Mouse (Mus musculus) limb, embryonic 13.5 days (tissue): Measurements from ENCODE around the gene Acin1. TPM values are rescaled to one million over a fixed set of nuclear protein-coding genes. Genes with fewer than 3 reads are reported as not detected.

ENCODE experiments used
- ATAC-seq: fragments of 200-750 bp; cut with Nextera tagmentation; 2 replicates; pipeline ENCODE4 v1.8.0; 2017; ENCODE audit warnings: low read depth, moderate number of reproducible peaks, moderate TSS enrichment; ENCODE audit not compliant: low FRiP score
- H3K27ac ChIP-seq: fragments of 300-500 bp; sonication (generic); 2 replicates; pipeline ENCODE4 v1.5.1; 2015; ENCODE audit warnings: inconsistent platforms, mild to moderate bottlenecking, moderate library complexity
- H3K27me3 ChIP-seq: fragments of 300-500 bp; sonication (generic); 2 replicates; pipeline ENCODE4 v1.6.1; 2015; ENCODE audit warnings: mild to moderate bottlenecking, inconsistent platforms
- H3K36me3 ChIP-seq: fragments of 300-500 bp; sonication (generic); 2 replicates; pipeline ENCODE4 v1.6.1; 2015; ENCODE audit warnings: inconsistent platforms, mild to moderate bottlenecking, moderate library complexity
- H3K4me1 ChIP-seq: fragments of 300-500 bp; sonication (generic); 2 replicates; pipeline ENCODE4 v1.6.1; 2015; ENCODE audit warnings: inconsistent platforms
- H3K4me2 ChIP-seq: fragments of 300-500 bp; sonication (generic); replicated peaks from 2 replicates; pipeline ENCODE4 v1.6.1; 2015; ENCODE audit warnings: inconsistent platforms, mild to moderate bottlenecking, moderate library complexity
- H3K4me3 ChIP-seq: fragments of 300-500 bp; sonication (generic); 2 replicates; pipeline ENCODE4 v1.5.1; 2015; ENCODE audit warnings: moderate library complexity, mild to moderate bottlenecking, inconsistent platforms
- H3K9ac ChIP-seq: fragments of 300-500 bp; sonication (generic); 2 replicates; pipeline ENCODE4 v1.6.1; 2015; ENCODE audit warnings: mild to moderate bottlenecking, inconsistent platforms
- H3K9me3 ChIP-seq: fragments of 300-500 bp; sonication (generic); 2 replicates; pipeline ENCODE4 v1.6.1; 2016; ENCODE audit warnings: inconsistent platforms
- WGBS: fragments of 180-500 bp; shearing (Covaris S2); methylation state at CpG from one replicate; pipeline ENCODE4 v1.1.7; 2015; 5-methylcytosine and 5-hydroxymethylcytosine counted together
- polyA plus RNA-seq: library from polyadenylated mRNA; unstranded; fragments of >200 nt; fragmentation: Nextera tagmentation; extraction: Ambion mirVana; gene quantifications from 2 replicates; pipeline ENCODE4 v1.2.1, GENCODE M21; 2015

The Acin1 gene
- polyA plus RNA-seq, 1 experiment from 2014 or later, result 166 TPM

DNA sequence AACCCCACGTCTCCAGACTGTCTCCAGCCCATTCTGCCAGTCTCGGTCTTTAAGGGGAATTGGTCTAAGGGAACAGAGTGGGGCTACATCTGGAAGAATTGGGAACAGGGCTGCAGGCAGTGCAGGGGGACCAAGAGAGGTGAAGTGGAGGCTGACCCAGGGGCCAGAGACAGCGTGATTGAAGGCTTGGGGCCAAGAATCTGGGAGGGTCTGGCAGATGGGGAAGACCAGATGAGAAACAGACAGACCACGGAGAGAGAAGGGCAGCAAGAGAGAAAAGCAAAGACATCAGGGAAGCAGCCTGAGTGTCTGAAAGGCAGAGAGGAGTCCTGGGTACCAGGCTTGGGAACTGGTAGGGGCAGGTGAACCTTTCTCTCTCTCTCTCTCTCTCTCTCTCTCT is 46.6 kb downstream of the Acin1 start:
- Histone ChIP-seq H3K9me3 (no peaks in the 10 kb centered on the region), H3K27ac (no peak overlapping the region), H3K4me3 (peak overlapping the region; percentile 76), H3K4me2 (peak overlapping the region; percentile 93), H3K4me1 (peaks cover 16% of the 10 kb centered on the region), H3K27me3 (no peaks in the 10 kb centered on the region), H3K36me3 (peaks cover 71% of the 10 kb centered on the region), H3K9ac (peak overlapping the region; percentile 91)
- WGBS, result 11% methylated on average over 4 of the region's 4 CpGs
- no peak for ATAC-seq

DNA sequence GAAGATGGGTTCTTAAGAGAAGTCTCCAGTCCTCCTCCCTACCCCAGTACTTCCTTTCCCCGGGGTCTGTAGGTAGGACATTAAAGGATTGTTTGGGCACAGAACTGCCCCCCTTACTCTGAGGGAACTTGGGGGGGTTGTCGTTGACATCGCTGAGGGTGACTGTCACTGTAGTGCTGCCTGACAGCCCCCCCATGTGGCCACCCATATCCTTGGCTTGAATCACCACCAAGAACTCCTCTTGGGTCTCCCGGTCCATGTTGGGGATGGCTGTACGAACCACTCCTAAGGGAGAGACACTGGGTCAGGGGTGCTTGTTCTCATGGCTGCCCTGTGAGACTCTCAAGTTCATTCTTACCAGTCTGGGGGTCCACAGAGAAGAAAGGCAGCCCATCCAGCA is 48.5 kb downstream of the Acin1 start:
- H3K27ac ChIP-seq, result no peak overlapping the region
- peaks cover 16% of the 10 kb centered on the region for H3K4me1 ChIP-seq
- no peak for ATAC-seq
- H3K36me3 ChIP-seq, result peaks cover 65% of the 10 kb centered on the region
- H3K4me2 ChIP-seq, result no peak overlapping the region
- no peak overlapping the region for H3K4me3 ChIP-seq
- H3K9me3 ChIP-seq, result no peaks in the 10 kb centered on the region
- no peak overlapping the region for H3K9ac ChIP-seq
- H3K27me3 ChIP-seq, result no peaks in the 10 kb centered on the region
- 76% methylated on average over 5 of the region's 5 CpGs for WGBS

- H3K27ac ChIP-seq, result no peak overlapping the region
- H3K4me3 ChIP-seq, result no peak overlapping the region
- WGBS, result 52% methylated on average over 8 of the region's 8 CpGs
- H3K9ac ChIP-seq, result no peak overlapping the region
- H3K9me3 ChIP-seq, result no peaks in the 10 kb centered on the region
- H3K27me3 ChIP-seq, result no peaks in the 10 kb centered on the region
- H3K4me2 ChIP-seq, result no peak overlapping the region
- H3K4me1 ChIP-seq, result peaks cover 16% of the 10 kb centered on the region
- no peak for ATAC-seq
- H3K36me3 ChIP-seq, result peaks cover 66% of the 10 kb centered on the region
Observed at GRCm38 (mm10) chr14:54636954-54637353, 49.8 kb downstream of the Acin1 start.

- Histone ChIP-seq H3K9me3 (no peaks in the 10 kb centered on the region), H3K27me3 (no peaks in the 10 kb centered on the region), H3K27ac (no peak overlapping the region), H3K4me2 (no peak overlapping the region), H3K4me3 (no peak overlapping the region), H3K36me3 (peaks cover 82% of the 10 kb centered on the region), H3K4me1 (peaks cover 3% of the 10 kb centered on the region), H3K9ac (no peak overlapping the region)
- no peak for ATAC-seq
- WGBS, result 80% methylated on average over 4 of the region's 4 CpGs
Observed at GRCm38 (mm10) chr14:54634182-54634581, 52.5 kb downstream of the Acin1 start.

- peaks cover 63% of the 10 kb centered on the region for H3K36me3 ChIP-seq
- no peak overlapping the region for H3K9ac ChIP-seq
- no peaks in the 10 kb centered on the region for H3K9me3 ChIP-seq
- H3K4me1 ChIP-seq, result no peaks in the 10 kb centered on the region
- 93% methylated on average over 37 of the region's 37 CpGs for WGBS
- no peak overlapping the region for H3K27ac ChIP-seq
- ATAC-seq, result no peak
- H3K4me2 ChIP-seq, result no peak overlapping the region
- no peaks in the 10 kb centered on the region for H3K27me3 ChIP-seq
- H3K4me3 ChIP-seq, result no peak overlapping the region
Observed at GRCm38 (mm10) chr14:54632252-54632651, 54.5 kb downstream of the Acin1 start.

DNA sequence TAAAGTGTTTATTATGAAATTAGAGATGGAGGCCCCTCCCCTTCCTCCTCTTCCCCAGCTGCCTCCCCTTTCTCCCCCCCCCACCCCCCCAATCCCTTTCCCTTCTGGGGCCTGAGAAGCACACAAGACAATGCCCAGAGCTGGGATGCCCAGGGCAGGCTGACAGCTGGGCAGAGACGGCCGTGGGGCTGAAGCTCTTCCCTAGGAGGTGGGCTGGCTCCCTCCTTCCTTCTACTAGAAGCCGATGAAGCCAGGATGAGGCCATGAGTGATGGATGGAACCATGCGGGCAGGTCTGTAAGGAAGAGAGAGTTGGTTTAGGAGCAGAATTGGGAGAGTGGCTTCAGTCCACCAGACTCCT is 55.5 kb downstream of the Acin1 start:
- Histone ChIP-seq H3K4me2 (0 out of 2 replicates have a peak overlapping the region, but pooled peaks have one; percentile 11), H3K27ac (peak overlapping the region; percentile 44; the same call in 1 of the 2 replicates), H3K9me3 (no peaks in the 10 kb centered on the region), H3K9ac (no peak overlapping the region), H3K36me3 (peaks cover 52% of the 10 kb centered on the region), H3K4me1 (no peaks in the 10 kb centered on the region), H3K4me3 (no peak overlapping the region), H3K27me3 (no peaks in the 10 kb centered on the region)
- no peak for ATAC-seq
- 71% methylated on average over 4 of the region's 4 CpGs for WGBS

DNA sequence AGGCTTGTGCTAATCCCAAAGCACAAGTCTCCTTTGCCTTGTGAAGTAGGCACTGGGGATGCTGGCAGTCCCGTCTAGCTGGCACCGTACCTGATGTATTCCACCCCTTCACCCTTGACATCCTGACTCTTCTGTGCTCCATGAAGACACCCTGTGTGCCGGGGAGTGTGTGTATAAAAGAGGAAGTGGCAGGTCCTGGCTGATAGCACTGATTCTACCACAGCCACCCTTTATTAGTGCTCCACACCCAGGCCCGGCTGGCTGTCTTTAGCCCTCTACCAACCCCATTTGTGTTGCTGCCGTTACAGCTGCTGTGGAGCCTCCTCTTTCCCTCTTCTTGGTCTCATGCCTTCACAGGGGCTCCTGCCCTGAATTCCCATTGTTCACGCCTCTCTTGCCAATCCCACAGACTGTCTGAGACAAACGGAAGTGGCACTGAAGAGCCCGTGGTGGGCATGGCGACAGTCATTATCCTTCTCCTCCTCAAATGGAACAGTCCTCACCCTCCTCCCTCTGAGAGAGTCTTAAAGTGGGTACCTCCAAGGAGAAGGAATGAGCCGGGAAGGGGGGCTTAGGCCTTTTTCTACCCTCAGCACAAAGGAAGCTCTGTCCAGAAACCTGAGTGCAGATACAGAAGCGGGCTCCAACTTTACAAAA is 56.0 kb downstream of the Acin1 start:
- Histone ChIP-seq H3K9ac (no peak overlapping the region; the same call in 1 of the 2 replicates), H3K36me3 (peaks cover 47% of the 10 kb centered on the region), H3K4me3 (no peak overlapping the region), H3K9me3 (no peaks in the 10 kb centered on the region), H3K4me2 (no peak overlapping the region), H3K27me3 (no peaks in the 10 kb centered on the region), H3K4me1 (no peaks in the 10 kb centered on the region), H3K27ac (peak overlapping the region; percentile 70)
- WGBS, result 77% methylated on average over 11 of the region's 11 CpGs
- ATAC-seq, result no peak

DNA sequence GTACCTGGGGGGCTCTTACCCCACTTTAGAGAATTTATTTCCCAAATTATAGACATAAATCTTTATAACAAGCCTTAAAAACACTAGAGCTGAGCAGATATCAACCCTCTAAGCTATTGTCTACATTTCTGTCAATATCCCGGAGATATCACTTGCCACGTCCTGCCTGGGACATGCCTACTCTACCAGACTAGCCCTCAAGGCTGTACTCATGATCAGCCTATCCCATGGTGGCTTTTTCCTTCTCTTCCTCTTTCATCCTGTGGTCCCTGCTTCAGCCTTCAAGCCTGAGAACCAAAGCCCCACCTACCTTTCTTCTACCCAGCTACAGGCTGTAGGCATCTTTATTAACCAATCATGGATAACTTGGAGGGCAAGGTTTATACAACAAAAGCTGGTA is 56.9 kb downstream of the Acin1 start:
- no peak overlapping the region for H3K27ac ChIP-seq

DNA sequence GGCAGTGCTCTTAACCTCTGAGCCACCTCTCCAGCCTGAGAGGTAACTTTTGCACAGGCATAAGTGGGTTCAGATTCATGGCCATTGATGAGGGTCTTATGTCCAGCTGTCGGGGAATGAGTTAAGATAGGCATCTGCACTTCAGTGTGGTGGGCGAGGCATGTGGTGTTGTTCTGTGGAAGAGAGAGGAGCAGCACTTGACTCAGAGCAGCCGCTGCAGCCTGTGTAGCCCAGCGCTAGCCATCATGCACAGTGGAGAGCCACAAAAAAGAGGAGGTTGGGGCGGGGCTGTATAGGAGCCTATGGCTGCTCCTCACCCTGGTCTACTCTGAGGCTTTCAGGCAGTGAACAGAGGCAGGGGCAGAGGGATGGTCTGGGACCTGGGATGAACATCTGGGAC is 58.6 kb downstream of the Acin1 start:
- H3K4me1 ChIP-seq, result no peaks in the 10 kb centered on the region
- peaks cover 31% of the 10 kb centered on the region for H3K36me3 ChIP-seq
- H3K27ac ChIP-seq, result no peak overlapping the region
- no peaks in the 10 kb centered on the region for H3K27me3 ChIP-seq
- no peak overlapping the region for H3K4me3 ChIP-seq
- H3K9ac ChIP-seq, result 0 out of 2 replicates have a peak overlapping the region, but pooled peaks have one; percentile 13
- H3K4me2 ChIP-seq, result no peak overlapping the region
- ATAC-seq, result no peak
- 68% methylated on average over 5 of the region's 5 CpGs for WGBS
- no peaks in the 10 kb centered on the region for H3K9me3 ChIP-seq

More for the DNA sequence above, 56.9 kb downstream of the Acin1 start:
- H3K4me2 ChIP-seq, result no peak overlapping the region
- WGBS, result 91% methylated on average over 2 of the region's 2 CpGs
- no peaks in the 10 kb centered on the region for H3K9me3 ChIP-seq
- peaks cover 44% of the 10 kb centered on the region for H3K36me3 ChIP-seq
- no peaks in the 10 kb centered on the region for H3K27me3 ChIP-seq
- no peak overlapping the region for H3K9ac ChIP-seq
- no peaks in the 10 kb centered on the region for H3K4me1 ChIP-seq
- no peak for ATAC-seq
- H3K4me3 ChIP-seq, result no peak overlapping the region

GRCm38 (mm10) chr14:54624976-54625375 is 61.8 kb downstream of the Acin1 start:
- no peak overlapping the region for H3K4me2 ChIP-seq
- no peak overlapping the region for H3K9ac ChIP-seq
- H3K4me3 ChIP-seq, result no peak overlapping the region
- H3K27ac ChIP-seq, result no peak overlapping the region
- no peak for ATAC-seq
- H3K27me3 ChIP-seq, result no peaks in the 10 kb centered on the region
- H3K4me1 ChIP-seq, result no peaks in the 10 kb centered on the region
- no peaks in the 10 kb centered on the region for H3K9me3 ChIP-seq
- no peaks in the 10 kb centered on the region; the same call in 1 of the 2 replicates for H3K36me3 ChIP-seq
- 83% methylated on average over 10 of the region's 10 CpGs for WGBS

DNA sequence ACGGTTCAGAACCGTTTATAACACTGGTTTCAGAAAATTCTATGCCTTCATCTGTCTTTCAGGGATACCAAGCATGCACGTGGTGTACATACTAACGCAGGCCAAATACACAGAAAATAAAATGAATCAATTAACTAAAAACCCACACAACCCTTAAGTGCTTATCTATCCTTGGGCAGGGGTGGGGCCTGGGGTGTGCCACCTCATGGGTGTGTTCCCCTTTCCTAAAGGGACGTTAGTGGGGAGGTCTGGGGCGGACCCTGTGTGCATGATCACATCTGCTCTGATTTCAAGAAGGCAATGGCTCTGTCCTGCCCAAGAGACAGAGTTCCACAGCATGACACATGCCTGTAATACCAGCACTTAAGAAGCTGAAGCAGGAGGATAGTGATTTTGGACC is 63.4 kb downstream of the Acin1 start:
- H3K9ac ChIP-seq, result no peak overlapping the region
- no peaks in the 10 kb centered on the region for H3K9me3 ChIP-seq
- H3K27ac ChIP-seq, result no peak overlapping the region
- ATAC-seq, result no peak
- no peaks in the 10 kb centered on the region for H3K36me3 ChIP-seq
- H3K27me3 ChIP-seq, result no peaks in the 10 kb centered on the region
- 88% methylated on average over 6 of the region's 6 CpGs for WGBS
- no peak overlapping the region for H3K4me2 ChIP-seq
- no peak overlapping the region for H3K4me3 ChIP-seq
- H3K4me1 ChIP-seq, result no peaks in the 10 kb centered on the region

- H3K9ac ChIP-seq, result no peak within 1 kb of the TSS
- H3K9me3 ChIP-seq, result no peaks in the 10 kb centered on the region
- no peak within 1 kb of the TSS for H3K27ac ChIP-seq
- H3K4me1 ChIP-seq, result peaks cover 11% of the 10 kb centered on the region
- peaks cover 3% of the 10 kb centered on the region for H3K36me3 ChIP-seq
- no peak within 1 kb of the TSS for H3K4me3 ChIP-seq
- H3K4me2 ChIP-seq, result no peak within 1 kb of the TSS
- ATAC-seq, result no peak
- no peaks in the 10 kb centered on the region for H3K27me3 ChIP-seq
- WGBS, result 86% methylated on average over 1 of the region's 1 CpGs
Observed at GRCm38 (mm10) chr14:54621133-54621532, 65.6 kb downstream of the Acin1 start, which contains the start of gene Psmb11. TSS of gene Psmb11 (plus strand) at chr14:54621433.

DNA sequence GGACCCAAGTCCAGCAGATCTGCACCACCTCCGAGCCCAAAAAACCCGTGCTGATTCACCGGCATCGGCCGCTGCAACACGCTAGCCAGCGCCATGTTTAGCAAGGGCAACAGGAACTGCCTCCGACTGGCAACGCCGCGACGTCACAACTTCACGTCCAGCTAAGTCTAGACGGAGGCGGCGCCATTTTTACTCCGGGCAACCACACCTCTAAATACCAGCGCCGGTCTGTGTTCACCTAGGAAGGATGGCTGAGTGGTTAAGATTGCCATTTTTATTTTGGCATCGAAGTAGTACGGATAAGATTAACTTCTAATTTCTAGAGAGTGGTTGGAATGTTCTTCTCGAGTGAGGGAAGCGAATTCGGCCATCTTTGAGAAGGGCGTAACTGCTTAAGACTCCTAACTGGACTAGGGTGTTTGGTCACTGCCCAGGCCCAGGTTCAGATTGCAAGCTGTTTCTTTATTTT is 68.8 kb downstream of the Acin1 start, which contains the start of gene Psmb5:
Gene Psmb5 (minus strand): TSS at position 126 of the 469 bp plus-strand sequence.
- peak within 1 kb of the TSS; percentile 81 for H3K4me2 ChIP-seq
- under 1% methylated on average over 25 of the region's 25 CpGs for WGBS
- H3K36me3 ChIP-seq, result peaks cover 29% of the 10 kb centered on the region
- no peaks in the 10 kb centered on the region for H3K9me3 ChIP-seq
- peak within 1 kb of the TSS; percentile 79; the same call in 1 of the 2 replicates for H3K27ac ChIP-seq
- peak within 1 kb of the TSS; percentile 89 for H3K9ac ChIP-seq
- peak; percentile 91 for ATAC-seq
- no peaks in the 10 kb centered on the region for H3K27me3 ChIP-seq
- H3K4me3 ChIP-seq, result peak within 1 kb of the TSS; percentile 79
- peaks cover 12% of the 10 kb centered on the region for H3K4me1 ChIP-seq
